Mouse (Mus musculus) MN1 (cell line): ENCODE data around the gene Lect2.

Experiments used
- DNase-seq: peaks from one replicate; pipeline ENCODE4 v3.0.0-alpha.2; 2016; ENCODE audit warnings: low spot score

Gene Lect2

DNA sequence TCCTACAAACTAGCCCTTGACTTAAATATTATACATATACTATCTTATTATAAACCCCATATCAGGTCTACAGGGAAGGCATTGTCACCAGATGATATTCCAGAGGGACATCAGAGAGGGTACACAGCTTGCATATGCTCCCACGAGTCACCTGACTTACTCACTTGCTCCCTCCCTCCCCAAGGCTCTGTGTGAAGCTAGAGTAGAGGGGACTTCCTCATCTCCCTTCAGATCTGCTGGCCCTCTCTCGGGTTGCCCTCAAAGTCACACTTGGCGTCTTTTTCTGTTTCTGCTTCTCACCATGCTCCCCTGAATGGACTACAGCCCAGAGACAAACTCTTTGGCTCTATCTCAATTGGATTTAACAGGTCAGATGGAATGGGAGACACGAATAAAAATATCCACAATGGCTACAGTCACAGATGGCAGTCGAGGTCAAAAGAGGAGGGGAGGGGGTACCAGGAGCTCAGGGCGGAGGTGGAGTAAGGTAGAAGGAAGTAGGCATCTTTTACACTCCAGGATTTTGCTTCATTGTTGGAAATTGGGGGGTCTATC, 46.4 kb downstream of the Lect2 start:
- no peak for DNase-seq

GRCm38 (mm10) chr13:56500636-56501035, 47.7 kb downstream of the Lect2 start:
- DNase-seq: no peak

- no peak for DNase-seq
These were observed 48.2 kb downstream of the Lect2 start for GRCm38 (mm10) chr13:56500132-56500531.

GRCm38 (mm10) chr13:56494440-56494839, 53.9 kb downstream of the Lect2 start:
- DNase-seq: no peak
